Mouse (Mus musculus): ENCODE data around the gene Wnt4. TPM values are rescaled to one million over a fixed set of nuclear protein-coding genes. Genes with fewer than 3 reads are reported as not detected.

Gene Wnt4
- polyA plus RNA-seq (2017; shearing (Covaris generic)) = under 1 TPM; 0.07 to 0.49 TPM

GRCm38 (mm10) chr4:137277166-137277513 is at the start of gene Wnt4:
Gene Wnt4 (plus strand): TSS chr4:137277489.

Other genes with a start within 250 kb of the Wnt4 start
- 1 to 10 TPM; 2.2 to 5.9 TPM for gene Zbtb40, start 228.7 kb upstream of the Wnt4 start, polyA plus RNA-seq (2017; shearing (Covaris generic))
- 1,000 to 10,000 TPM in 1 of 2 experiments, 100 to 1,000 TPM in 1; 733 to 1,079 TPM for gene Cdc42, start 80.2 kb downstream of the Wnt4 start, polyA plus RNA-seq (2017; shearing (Covaris generic))
- not detected for gene Cela3a, start 132.3 kb downstream of the Wnt4 start, polyA plus RNA-seq (2017; shearing (Covaris generic))
- not detected for gene Cela3b, start 153.1 kb downstream of the Wnt4 start, polyA plus RNA-seq (2017; shearing (Covaris generic))
- gene 1700013G24Rik, start 175.8 kb downstream of the Wnt4 start, polyA plus RNA-seq (2017; shearing (Covaris generic)) = not detected
- not detected for gene Hspg2, start 191.3 kb downstream of the Wnt4 start, polyA plus RNA-seq (2017; shearing (Covaris generic))